Comparison of ENCODE assay signal across 28 mouse cellular contexts in the genomic region with DNA sequence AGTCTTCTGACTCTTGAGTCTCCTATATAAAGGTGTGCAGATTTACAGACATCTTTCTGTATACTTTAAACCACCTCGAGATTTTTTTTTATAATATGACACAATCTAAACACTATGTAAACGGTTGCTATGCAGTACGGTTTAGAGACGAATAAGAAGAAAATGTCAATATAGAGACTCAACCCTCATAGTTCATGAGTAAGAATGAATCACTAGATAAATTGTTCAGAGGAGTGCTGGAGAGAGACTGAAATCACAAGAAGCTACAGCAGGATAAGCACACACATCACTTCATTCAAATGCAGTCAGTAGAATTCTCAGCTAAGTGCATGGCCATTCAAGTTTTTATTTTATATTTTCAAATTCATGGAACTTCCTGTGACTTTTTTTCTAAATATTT. TPM values are rescaled to one million over a fixed set of nuclear protein-coding genes. Genes with fewer than 3 reads are reported as not detected.
DNase-seq lines count a peak whose midpoint lies in the region; ATAC-seq and TF ChIP-seq lines count a peak whose summit lies in the region.
"Had no signal": no experiment of that assay in that cellular context is flagged by ENCODE, and none has a peak within 500 bp of the region (broad histone marks: within the 10 kb centered on the region; RNA-seq: fewer than 3 reads in every experiment).

No protein-coding gene starts in this region.

- H3K27ac ChIP-seq in embryonic fibroblast, embryonic 13.5 days (ENCODE audit: insufficient read depth, low read length) = peak overlapping the region; percentile 61; the same call in 1 of the 2 replicates
- H3K27ac ChIP-seq: embryonic facial prominence, embryonic 12.5 days; embryonic facial prominence, embryonic 15.5 days; forebrain, embryonic 10.5 days; forebrain, embryonic 13.5 days; gastrocnemius, adult 2 months; heart, embryonic 15.5 days; hindbrain, embryonic 14.5 days; hindbrain, postnatal 0 days had no signal

- TF ChIP-seq POLR2A in embryonic fibroblast, embryonic 13.5 days (IDR thresholded peaks at IDR 0.05; ENCODE audit: low read depth, low read length) = no peak

- no peaks in the 10 kb centered on the region for H3K36me3 ChIP-seq in C2C12 (ENCODE audit: control insufficient read depth, insufficient read depth)
- H3K36me3 ChIP-seq: embryonic facial prominence, embryonic 12.5 days; embryonic facial prominence, embryonic 15.5 days; forebrain, embryonic 10.5 days; heart, embryonic 12.5 days; heart, embryonic 15.5 days had no signal

- H3K79me2 ChIP-seq in C2C12 (ENCODE audit: control insufficient read depth, insufficient read depth) = no peaks in the 10 kb centered on the region

- ATAC-seq in frontal cortex, adult (ENCODE audit: low TSS enrichment) = 0 out of 2 replicates have a peak, but pooled peaks have one; percentile 52
- ATAC-seq: forebrain, embryonic 13.5 days; hindbrain, postnatal 0 days; inflammation-experienced regulatory T-cells, adult 6 months; intestine, embryonic 16.5 days; Patski had no signal

- no peak for TF ChIP-seq CTCF in C2C12 (IDR thresholded peaks at IDR 0.05; ENCODE audit: control insufficient read depth, insufficient read depth, insufficient read length)
- no peak for TF ChIP-seq CTCF in embryonic fibroblast, embryonic 13.5 days (IDR thresholded peaks at IDR 0.05; ENCODE audit: borderline replicate concordance, insufficient read depth, low read length)

- H3K27me3 ChIP-seq in C2C12 (ENCODE audit: control insufficient read depth, insufficient read depth, insufficient read length) = no peaks in the 10 kb centered on the region
- H3K27me3 ChIP-seq: embryonic facial prominence, embryonic 12.5 days; embryonic facial prominence, embryonic 15.5 days; forebrain, embryonic 13.5 days; heart, embryonic 12.5 days; heart, embryonic 15.5 days; Patski had no signal

- H3K4me3 ChIP-seq in C2C12 (ENCODE audit: insufficient read depth, poor library complexity, severe bottlenecking) = no peak overlapping the region
- no peak overlapping the region for H3K4me3 ChIP-seq in embryonic fibroblast, embryonic 13.5 days (ENCODE audit: insufficient read depth, low read length)
- H3K4me3 ChIP-seq: embryonic facial prominence, embryonic 12.5 days; embryonic facial prominence, embryonic 15.5 days; forebrain, embryonic 10.5 days; forebrain, embryonic 13.5 days; gastrocnemius, adult 2 months; heart, embryonic 12.5 days; heart, embryonic 15.5 days had no signal

- H3K4me1 ChIP-seq in embryonic fibroblast, embryonic 13.5 days (ENCODE audit: control insufficient read depth, insufficient read depth, low read length) = peaks cover 23% of the 10 kb centered on the region
- H3K4me1 ChIP-seq: embryonic facial prominence, embryonic 12.5 days; forebrain, embryonic 10.5 days; forebrain, embryonic 13.5 days; heart, embryonic 12.5 days; heart, embryonic 15.5 days had no signal

- no peak overlapping the region for H3ac ChIP-seq in C2C12 (ENCODE audit: control insufficient read depth, insufficient read length, low read depth)

- DNase-seq in frontal cortex, postnatal 14 days (ENCODE audit: low spot score in 2 of 2) = no peak
- no peak for DNase-seq in T-cell, adult 2 months (ENCODE audit: low spot score)
- no peak for DNase-seq in heart, adult 18-20 months
- DNase-seq in layer of hippocampus, postnatal 36 days = no peak
- DNase-seq: adrenal gland, postnatal 10 days; cerebellum, adult 11 months; cerebellum, adult 2 months; cerebellum, adult 9-11 months; cerebellum, postnatal 25 days; gastrocnemius, adult 2 months; gastrocnemius, postnatal 14 days; heart, postnatal 14 days; heart, postnatal 4 days; kidney, adult 18-20 months had no signal

- no peaks in the 10 kb centered on the region for H3K79me3 ChIP-seq in C2C12 (ENCODE audit: low read depth)

TF ChIP-seq in C2C12, 6 proteins besides CTCF, POLR2A, EP300 and RAD21:
- TF ChIP-seq USF1 (IDR thresholded peaks at IDR 0.05; ENCODE audit: low read depth) (no peak), FOSL1 (IDR thresholded peaks at IDR 0.05; ENCODE audit: insufficient read depth, low read length, poor library complexity, severe bottlenecking) (peak; percentile 75), MAX (IDR thresholded peaks at IDR 0.05) (no peak), MYOG (IDR thresholded peaks at IDR 0.05; ENCODE audit: control insufficient read depth, extremely low read depth, insufficient read length) (no peak)

RNA-seq across cellular contexts. Expression of a gene that starts 19.9 kb away (rescaled TPM):
- polyA plus RNA-seq in C2C12 (2012; fragmentation: generic; extraction: Trizol) = 83.7 TPM
- polyA plus RNA-seq in embryonic fibroblast, embryonic 13.5 days (2011; ENCODE audit: insufficient read length, low read depth, missing spikeins) = 89.7 and 95.1 TPM in 2 replicates
- 10 to 100 TPM; 20.0 to 20.7 TPM for total RNA-seq in heart, adult 18-20 months (2021)
- total RNA-seq in layer of hippocampus, postnatal 36 days (2021) = 10 to 100 TPM; 12.7 to 13.2 TPM
- polyA plus RNA-seq: inflammation-experienced regulatory T-cells, adult 6 months had no signal

RNA-seq across cellular contexts. Expression of a gene that starts 52.2 kb away (rescaled TPM):
- polyA plus RNA-seq in C2C12 (2012; fragmentation: generic; extraction: Trizol) = 27.9 TPM
- polyA plus RNA-seq in embryonic fibroblast, embryonic 13.5 days (2011; ENCODE audit: insufficient read length, low read depth, missing spikeins) = 52.8 and 53.5 TPM in 2 replicates
- total RNA-seq in heart, adult 18-20 months (2021) = 100 to 1,000 TPM; 170 to 189 TPM
- total RNA-seq in layer of hippocampus, postnatal 36 days (2021) = 10 to 100 TPM; 78.8 to 87.0 TPM
